Mouse (Mus musculus) gastrocnemius, adult 18-20 months (tissue): ENCODE data around the gene Pou6f1. TPM values are rescaled to one million over a fixed set of nuclear protein-coding genes. Genes with fewer than 3 reads are reported as not detected.

Source experiments
- DNase-seq: peaks from one replicate; pipeline ENCODE4 v3.0.0; 2021; ENCODE audit warnings: low spot score
- long read RNA-seq, 2 experiments: library from polyadenylated mRNA; stranded (forward); transcript quantifications; one replicate each; pipeline ENCODE4 v2.0.0; 2021
- total RNA-seq, 2 experiments: library from RNA; stranded (reverse); gene quantifications; 2 replicates each; pipeline ENCODE4 v1.2.3; 2021

Pou6f1 gene
- 10 to 100 TPM; 13.8 to 17.7 TPM for total RNA-seq
- long read RNA-seq, experiment 1, partial matches to known transcripts = 4 of 18 reads
- long read RNA-seq, experiment 1, other reads (novel, unspliced or antisense) = 13 of 18 reads
- long read RNA-seq, experiment 2, partial matches to known transcripts = 4 of 10 reads
- long read RNA-seq, experiment 2, other reads (novel, unspliced or antisense) = 5 of 10 reads

GRCm38 (mm10) chr15:100599276-100600046 is at the start of gene Pou6f1:
Gene Pou6f1, minus strand, starts transcription at chr15:100599984.
- peak; percentile 41 for DNase-seq

GRCm38 (mm10) chr15:100646161-100646560 is 46.4 kb upstream of the Pou6f1 start:
- no peak for DNase-seq

- DNase-seq = no peak
Observed at GRCm38 (mm10) chr15:100642451-100642850, 42.7 kb upstream of the Pou6f1 start.

GRCm38 (mm10) chr15:100641226-100641810 is 41.5 kb upstream of the Pou6f1 start:
- DNase-seq = no peak

GRCm38 (mm10) chr15:100639972-100640750 is 40.4 kb upstream of the Pou6f1 start:
- DNase-seq = no peak

GRCm38 (mm10) chr15:100637661-100638060 is 37.9 kb upstream of the Pou6f1 start:
- DNase-seq = no peak

GRCm38 (mm10) chr15:100636700-100637501 is 37.1 kb upstream of the Pou6f1 start, which contains the start of gene Smagp:
Gene Smagp, minus strand, starts transcription at chr15:100636940.
- DNase-seq = no peak

- no peak for DNase-seq
Observed at GRCm38 (mm10) chr15:100635851-100636645, 36.3 kb upstream of the Pou6f1 start.

- DNase-seq = no peak
Observed at GRCm38 (mm10) chr15:100635239-100635638, 35.5 kb upstream of the Pou6f1 start.

- DNase-seq = no peak
Observed at GRCm38 (mm10) chr15:100633341-100633740, 33.6 kb upstream of the Pou6f1 start.

- DNase-seq = no peak
Observed at GRCm38 (mm10) chr15:100632323-100632722, 32.5 kb upstream of the Pou6f1 start.

GRCm38 (mm10) chr15:100631454-100632170 is 31.8 kb upstream of the Pou6f1 start:
- DNase-seq = no peak

GRCm38 (mm10) chr15:100630126-100630525 is 30.3 kb upstream of the Pou6f1 start:
- no peak for DNase-seq

- no peak for DNase-seq
Observed at GRCm38 (mm10) chr15:100628797-100629196, 29.0 kb upstream of the Pou6f1 start.

GRCm38 (mm10) chr15:100627774-100628370 is 28.1 kb upstream of the Pou6f1 start:
- no peak for DNase-seq

- no peak for DNase-seq
Observed at GRCm38 (mm10) chr15:100627287-100627686, 27.5 kb upstream of the Pou6f1 start.

GRCm38 (mm10) chr15:100624435-100624834 is 24.7 kb upstream of the Pou6f1 start:
- no peak for DNase-seq

- no peak for DNase-seq
Observed at GRCm38 (mm10) chr15:100623754-100624153, 24.0 kb upstream of the Pou6f1 start.

GRCm38 (mm10) chr15:100622164-100622563 is 22.4 kb upstream of the Pou6f1 start:
- no peak for DNase-seq
